Mouse (Mus musculus) v-Abl transformed pro-B cells (cell line): ENCODE results near the gene Tex2.
"Not testable (repeated sequence)": the region's sequence is repeated elsewhere in the genome, so short reads cannot be mapped to it uniquely, and the experiment has no call there.

ENCODE experiments used
- in situ Hi-C, 2 experiments: fragments of 400-800 bp; cut with MboI; formaldehyde crosslinking; loops; one replicate each; pipeline ENCODE4 v1.15.1; 2025; ENCODE audit not compliant: unreplicated experiment in 2 of 2

Tex2 gene

DNA sequence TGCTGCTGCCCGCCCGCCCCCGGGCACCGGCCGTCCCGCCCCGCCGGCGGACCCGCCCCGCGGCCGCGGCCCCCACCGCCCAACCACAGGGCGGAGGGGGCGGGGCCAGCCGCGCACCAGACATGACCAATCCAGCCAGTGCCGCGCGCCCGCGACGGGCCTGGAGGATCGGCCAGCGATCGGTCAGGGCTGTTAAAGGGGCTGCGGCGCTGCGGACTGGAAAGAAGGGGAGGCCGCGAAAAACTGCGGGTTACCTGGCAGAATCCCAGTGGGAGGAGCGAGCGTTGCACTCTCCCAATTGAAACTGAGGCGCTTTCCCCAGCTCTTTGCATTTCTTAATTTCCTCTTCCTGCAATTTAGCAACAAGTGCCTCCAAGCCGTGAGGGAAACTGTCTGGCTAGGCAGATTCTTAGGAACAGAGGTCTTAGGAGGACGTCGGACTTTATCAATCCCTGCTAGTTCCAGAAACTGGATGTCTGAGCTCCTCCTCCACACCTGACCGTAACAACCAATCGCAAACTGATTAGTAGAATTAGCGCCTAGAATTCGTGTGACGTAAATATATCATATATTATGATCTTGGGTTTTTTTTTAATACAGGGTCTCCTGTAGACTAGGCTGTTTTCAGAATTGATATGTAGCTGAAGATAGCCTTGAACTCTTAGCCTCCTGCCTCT is at the start of gene Tex2:
TSS of gene Tex2 (minus strand) at position 463 of the 677 bp plus-strand sequence.
- in situ Hi-C loops: no loop called here

DNA sequence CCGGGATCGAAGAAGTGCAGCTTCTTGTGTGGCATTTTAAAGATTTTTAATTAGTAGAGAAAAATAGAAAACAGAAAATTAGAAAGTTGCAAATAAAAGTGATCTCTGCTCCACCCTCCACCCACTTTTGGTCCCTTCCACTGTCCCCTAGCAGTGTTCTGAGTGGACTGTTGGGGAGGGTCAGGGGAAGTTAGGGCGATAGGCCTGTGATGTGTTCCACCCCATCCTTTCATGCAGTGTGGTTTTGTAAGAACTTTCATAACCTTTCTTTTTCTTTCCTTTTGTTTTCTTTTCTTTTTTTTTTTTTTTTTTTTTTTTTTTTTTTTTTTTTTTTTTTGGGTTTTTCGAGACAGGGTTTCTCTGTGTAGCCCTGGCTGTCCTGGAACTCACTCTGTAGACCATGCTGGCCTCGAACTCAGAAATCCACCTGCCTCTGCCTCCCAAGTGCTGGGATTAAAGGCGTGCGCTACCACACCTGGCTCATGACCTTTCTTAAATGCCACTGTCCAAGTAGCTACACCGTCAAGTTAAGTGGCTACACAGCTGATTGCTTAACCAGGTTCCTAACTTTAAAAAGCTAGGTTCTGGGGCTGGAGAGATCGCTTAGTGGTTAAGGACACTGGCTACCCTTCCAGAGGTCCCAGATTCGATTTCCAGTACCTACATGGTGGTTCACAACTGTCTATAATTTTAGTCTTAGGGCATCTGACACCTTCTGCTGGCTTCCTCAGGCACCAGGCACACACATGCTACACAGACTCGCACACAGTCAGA is 49.6 kb upstream of the Tex2 start:
- in situ Hi-C loops: no loop called here

DNA sequence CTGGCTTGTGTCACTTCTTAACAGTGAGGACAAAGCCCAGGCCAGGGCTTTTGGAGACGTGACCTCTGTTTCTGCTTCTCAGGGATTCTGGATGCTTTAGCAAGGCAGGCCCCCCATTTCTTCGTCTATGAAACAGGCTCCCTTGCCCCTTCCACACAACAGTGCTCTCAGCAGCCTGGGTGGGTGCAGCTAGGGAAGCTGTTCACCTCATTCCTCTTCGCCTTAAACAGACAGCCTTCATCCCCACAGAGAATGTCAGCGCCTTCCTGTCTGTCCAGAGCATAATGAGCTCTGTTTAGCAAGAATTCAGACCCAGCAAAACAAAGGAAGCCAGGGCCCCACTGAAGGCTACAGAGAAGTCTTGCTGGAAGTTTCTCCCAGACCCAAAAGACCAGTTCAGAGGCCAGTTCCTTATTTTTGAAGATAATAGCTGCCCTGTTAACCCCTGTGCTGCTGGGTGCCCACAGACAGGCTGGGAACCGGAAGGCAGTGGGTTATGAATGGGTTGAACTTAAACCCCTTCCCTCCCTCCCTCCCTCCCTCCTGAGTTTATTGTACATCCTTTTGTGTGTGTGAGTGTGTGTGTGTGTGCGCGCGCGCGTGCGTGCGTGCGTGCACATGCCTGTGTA is 47.3 kb upstream of the Tex2 start:
- in situ Hi-C loops: no loop called here

DNA sequence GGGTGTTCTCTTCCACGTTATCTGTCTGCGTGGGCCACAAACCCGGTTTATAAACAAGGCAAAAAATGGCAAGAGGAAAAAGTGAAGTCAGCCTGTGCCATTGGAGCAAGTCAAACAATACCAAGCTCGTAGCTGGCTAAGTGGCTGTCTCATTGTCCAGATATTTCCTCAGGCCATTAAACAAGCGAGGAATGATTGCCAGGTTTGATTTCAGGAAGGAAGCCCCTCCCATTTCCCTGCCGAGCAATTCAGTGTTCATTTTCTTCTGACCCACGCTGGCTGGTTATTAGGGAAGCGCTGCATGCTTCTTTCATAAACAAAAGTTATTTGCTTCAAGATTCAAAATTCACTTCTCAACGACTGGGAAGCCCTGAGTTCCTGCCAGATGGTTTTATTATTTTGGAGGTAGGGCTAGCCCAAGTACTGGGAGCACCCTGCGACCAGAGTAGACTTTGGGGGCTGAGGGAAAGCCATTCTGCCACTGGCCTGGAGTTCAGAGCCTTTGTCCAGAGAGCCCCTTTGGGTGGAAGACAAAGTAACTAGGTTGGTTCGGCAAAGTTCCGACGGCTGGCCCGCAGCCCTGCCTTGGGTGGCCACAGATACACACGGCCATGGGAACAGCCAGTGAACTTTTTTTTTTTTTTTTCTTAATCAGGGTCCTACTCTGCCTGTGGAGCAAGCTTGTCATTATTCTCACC is 46.5 kb upstream of the Tex2 start:
- in situ Hi-C loops: loop anchor here in 1 of 2 experiments (5.0 to 10.0 kb wide), 2 partner anchors 33 to 315 kb away; no protein-coding TSS in a partner anchor

DNA sequence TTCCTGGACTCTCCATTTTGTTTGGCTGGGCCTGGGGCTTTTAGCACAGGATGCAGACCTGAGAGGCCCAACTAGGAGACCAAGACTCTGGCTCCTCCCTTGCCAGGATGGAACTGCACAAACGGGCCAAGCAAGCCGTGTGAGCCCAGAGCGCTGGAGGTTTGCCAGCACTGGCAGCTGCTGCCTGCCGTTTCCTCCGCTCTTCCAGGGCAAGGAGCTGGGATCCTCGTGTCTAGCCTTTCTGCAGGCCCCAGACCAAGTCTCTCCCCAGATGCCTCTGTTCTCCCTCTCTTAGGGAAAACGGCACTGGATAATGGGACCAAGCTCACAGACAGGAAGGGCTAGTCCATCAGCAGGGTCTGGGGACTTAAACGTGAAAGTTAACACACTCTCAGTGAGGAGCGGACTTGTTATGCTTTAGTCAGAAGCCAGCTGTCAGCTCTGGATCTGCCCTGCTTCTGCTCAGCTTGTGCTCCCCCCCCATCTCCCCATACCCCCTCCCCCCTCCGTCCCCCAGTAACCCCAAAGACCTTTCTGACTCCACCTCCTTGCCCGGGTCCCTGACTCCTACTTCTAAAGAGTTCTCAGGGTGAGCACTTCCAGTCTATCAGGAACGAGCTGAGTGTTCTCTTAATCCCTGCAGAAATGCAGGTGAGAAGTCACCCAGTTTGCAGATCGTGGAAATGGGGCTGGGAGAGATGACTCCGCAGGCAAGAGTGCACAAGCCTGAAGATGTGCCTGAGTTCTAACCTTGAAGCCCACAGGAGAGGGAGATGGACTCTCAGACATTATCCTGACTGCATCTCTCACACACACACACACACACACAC is 45.0 kb upstream of the Tex2 start:
- in situ Hi-C loops: loop anchor here in 1 of 2 experiments (5.0 to 10.0 kb wide), 2 partner anchors 34 to 317 kb away; no protein-coding TSS in a partner anchor

DNA sequence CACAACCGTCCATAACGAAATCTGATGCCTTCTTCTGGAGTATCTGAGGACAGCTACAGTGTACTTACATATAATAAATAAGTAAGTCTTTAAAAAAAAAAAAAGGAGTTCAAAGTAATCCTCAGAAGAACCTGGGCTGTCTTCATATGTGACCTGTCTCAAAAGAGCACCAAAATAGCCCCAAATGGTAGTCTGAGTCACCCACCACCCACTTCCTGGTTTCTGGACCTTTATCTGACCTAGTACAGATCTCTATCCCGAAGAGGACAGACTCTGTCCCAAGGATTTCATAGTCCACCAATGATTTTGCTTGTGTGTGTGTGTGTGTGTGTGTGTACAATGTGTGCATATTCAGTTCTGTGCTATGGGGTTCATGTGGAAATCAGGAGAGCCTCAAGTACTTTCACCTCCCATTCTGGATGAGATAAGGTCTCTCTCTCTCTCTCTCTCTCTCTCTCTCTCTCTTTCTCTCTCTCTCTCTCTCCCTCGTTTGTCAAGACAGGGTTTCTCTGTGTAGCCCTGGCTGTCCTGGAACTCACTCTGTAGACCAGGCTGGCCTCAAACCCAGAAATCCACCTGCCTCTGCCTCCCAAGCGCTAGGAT is 43.8 kb upstream of the Tex2 start:
- in situ Hi-C loops: loop anchor here in 1 of 2 experiments (5.0 to 10.0 kb wide), 2 partner anchors 35 to 318 kb away; no protein-coding TSS in a partner anchor

DNA sequence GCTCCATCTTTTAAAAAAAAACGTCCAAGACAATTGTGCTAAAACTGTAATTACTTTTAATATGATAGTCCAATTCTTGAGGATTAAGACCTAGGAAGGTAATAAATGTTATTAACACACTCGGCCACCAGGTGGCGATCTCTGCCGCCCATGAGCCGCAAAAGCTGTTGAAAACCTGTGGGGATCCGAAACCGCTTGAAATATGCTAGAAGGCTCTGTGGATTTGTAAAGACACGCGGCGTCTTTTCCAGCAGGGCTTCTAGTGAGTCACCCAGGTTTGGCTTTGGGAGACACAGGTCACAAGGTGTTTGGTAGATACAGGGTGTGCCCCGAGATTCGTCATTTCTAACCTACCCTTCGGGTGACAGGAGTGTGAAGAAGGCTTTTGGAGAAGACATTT is 35.1 kb upstream of the Tex2 start:
- in situ Hi-C loops: loop anchor here (5.0 kb wide), 2 partner anchors 94 to 124 kb away; no protein-coding TSS in a partner anchor

DNA sequence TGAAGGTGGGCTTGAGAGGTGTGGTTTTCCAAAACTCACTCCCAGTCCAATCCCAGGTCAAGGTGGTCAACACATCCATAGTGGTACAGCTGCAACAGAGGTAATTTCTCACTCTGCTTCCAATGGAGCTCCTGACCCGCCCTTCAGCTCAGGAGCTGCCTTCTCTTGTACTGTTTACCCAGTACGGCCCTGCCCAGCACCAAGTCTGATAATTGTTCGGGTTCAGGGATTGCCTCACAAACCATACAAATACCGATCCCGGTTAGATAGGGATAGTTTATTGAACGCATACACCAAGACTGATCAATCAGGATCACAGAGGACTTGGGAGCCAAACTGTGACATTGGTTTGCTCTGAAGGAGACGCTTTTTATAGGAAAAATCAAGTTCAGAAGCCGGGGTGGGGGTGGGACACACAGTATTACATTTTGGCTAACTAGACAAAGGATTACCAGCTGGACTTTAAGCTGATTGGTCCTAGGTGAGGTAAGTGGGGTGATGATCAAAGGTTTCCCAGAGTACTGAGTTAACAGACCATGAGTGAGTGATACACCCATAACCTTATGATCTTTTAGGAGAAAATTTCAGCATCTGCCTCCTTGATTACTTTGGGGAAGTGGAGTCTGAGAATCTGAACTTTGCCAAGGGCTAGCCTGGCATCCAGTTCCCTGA is 29.9 kb upstream of the Tex2 start:
- in situ Hi-C loops: loop anchor here in 1 of 2 experiments (5.0 kb wide), 1 partner anchor 334 kb away; no protein-coding TSS in a partner anchor

DNA sequence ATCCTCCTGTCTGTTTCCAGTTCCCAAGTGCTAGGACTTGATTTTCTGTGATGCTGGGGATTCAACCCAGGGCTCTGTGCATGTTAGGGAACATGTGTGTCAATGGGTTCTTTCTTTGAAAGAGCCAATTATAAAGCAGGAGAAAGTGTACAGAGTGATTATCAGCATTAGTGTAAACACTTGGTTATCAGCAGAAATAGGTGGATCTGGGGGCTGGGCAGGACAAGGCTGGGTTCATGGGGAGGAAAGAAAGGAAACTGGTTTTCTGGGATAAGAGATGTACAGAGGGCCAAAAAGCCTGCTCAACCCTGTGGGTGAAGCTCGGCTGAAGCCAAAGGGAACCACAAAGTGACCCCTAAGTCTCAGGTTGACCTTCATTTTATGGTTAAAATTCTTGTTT is 28.4 kb upstream of the Tex2 start:
- in situ Hi-C loops: loop anchor here in 1 of 2 experiments (5.0 kb wide), 1 partner anchor 336 kb away; no protein-coding TSS in a partner anchor

DNA sequence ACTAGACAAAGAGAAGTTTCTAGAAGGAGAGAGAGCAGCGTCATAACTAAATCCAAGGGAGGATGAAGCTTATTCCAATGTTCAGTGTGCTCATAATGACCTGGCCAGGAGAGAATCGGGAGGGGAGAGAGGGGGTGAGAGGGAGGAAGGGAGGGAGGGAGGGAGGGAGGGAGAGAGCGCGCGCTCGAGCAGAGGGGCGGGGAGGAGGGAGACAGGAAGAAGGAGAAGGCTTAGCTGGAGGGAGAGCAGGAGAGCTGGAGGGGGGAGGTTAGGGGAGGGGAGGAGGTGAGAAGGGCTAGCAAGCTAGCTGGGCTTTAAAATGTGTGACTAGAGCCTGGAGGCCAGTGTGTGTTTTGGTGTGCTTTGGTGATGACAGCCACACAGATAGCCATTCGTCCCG is 26.8 kb upstream of the Tex2 start:
- in situ Hi-C loops: loop anchor here in 1 of 2 experiments (5.0 kb wide), 1 partner anchor 337 kb away; no protein-coding TSS in a partner anchor

DNA sequence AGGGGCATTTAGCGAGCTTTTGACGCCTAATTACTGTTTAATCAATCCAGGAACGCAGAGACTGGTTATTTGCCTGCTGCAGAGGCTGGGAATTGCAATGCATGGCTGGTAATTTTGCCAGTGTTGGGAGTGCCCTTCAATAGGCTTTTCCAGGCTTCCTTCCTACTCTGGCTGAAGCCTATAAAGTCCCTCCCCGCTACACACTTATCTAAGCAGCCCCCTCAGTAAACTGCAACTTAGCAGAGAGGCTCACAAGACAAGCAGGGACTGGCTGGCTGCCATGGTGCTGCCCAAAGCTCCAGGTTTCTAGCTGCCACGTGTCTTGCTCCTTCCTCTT is 26.1 kb upstream of the Tex2 start:
- in situ Hi-C loops: no loop called here

DNA sequence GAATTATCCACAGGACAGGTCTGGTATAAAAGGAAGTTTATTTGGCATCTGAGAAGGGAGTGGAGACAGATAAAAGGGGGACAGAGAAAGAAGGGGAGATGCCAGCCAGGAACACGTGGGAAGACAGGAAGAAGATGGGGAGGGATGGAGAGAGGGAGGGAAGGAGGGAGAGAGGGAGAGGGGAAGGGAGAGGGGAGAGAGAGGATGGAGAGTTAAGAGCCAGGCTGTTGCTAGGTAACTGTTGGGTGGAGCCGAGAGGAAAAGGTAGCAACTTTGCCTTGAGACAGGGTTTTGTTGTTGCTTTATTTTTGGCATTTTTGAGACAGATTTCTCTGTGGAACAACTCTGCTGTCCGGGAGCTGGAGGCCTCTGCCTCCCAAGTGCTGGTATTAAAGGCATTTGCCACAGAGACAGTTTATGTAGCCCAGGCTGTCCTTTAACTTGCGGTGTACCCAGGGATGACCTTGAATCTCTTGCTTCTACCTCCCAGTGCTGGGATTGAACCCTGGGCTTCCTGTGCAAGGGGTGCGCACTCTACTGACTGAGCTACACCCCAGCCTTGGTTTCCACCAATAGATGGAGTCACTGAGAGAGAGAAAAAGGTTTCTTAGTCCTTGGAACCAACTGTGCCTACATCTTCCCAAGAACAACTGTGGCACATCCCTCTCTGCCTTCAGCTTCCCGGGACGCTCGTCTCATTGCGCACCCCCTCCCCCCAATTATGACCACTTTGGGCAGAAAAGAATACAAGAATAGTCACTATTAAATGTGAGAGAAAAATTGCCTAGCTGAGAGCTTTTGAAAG is 25.5 kb upstream of the Tex2 start:
- in situ Hi-C loops: no loop called here

DNA sequence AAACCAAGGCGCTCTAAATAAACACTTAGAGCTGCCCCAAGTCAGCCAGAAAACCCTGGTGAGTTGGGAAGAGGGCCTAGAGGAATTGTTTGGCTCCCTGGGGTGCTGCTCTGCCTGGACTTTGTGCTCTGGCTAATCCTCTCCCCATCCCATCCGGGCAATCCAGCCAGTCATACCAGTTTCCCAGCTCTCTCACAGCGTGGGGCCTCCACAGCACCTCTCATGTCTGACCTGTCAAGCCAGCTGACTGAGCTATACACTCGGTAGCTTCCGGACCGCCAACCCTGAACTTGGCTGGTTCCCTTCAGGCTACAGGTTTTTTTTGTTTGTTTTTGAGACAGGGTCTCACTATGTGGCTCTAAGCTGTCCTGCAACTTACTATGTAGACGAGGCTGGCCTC is 24.5 kb upstream of the Tex2 start:
- in situ Hi-C loops: no loop called here

DNA sequence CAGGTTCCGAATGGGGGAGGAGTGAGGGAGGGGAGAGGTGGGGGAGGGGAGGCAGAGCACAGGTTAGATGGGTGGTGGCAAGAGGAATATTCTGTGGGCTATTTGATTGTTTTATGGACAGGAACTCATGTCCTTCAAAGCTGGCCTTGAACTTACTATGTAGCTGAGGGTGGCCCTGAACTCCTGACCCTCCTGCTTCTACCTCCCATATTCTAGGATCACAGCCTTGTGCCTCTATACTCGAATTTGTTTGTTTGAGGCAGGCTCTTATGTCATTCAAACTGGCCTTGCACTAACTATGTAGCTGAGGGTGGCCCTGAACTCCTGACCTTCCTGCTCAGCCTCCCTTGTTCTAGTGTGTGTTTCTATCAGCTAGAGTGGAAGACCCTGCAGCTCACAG is 22.7 kb upstream of the Tex2 start:
- in situ Hi-C loops: no loop called here

DNA sequence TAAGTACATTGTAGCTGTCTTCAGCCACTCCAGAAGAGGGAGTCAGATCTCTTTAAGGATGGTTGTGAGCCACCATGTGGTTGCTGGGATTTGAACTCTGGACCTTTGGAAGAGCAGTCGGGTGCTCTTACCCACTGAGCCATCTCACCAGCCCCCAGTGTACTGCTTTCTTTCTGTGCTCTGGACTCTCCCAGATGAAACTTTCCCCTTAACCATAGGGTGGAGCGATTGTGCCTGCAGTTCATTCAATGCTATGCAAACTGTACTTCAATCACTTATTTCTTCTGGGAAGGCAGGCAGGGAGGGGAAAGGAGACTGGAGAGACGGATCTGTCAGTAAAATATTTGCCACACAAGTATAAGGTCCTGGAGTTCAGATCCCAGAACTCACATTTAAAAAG is 21.0 kb upstream of the Tex2 start:
- in situ Hi-C loops: not testable (repeated sequence)

DNA sequence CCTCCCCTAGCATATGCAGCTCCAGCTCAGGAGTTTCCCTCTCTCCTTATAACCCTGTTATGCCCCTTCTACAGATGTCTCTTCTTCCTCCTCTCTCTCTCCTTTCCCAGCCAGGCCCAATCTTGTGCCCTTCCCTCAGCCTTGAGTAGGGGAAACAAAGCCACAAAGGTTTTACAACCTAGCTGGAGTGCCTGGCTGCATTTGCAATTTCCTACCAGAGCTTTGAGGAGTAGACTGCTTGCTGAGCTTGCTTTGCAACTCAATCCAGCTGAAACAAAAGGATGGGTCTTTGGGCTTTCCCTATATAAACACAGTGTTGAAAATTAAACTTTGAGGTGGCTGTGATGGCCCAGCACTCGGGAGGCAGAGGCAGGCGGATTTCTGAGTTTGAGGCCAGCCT is 20.2 kb upstream of the Tex2 start:
- in situ Hi-C loops: no loop called here

DNA sequence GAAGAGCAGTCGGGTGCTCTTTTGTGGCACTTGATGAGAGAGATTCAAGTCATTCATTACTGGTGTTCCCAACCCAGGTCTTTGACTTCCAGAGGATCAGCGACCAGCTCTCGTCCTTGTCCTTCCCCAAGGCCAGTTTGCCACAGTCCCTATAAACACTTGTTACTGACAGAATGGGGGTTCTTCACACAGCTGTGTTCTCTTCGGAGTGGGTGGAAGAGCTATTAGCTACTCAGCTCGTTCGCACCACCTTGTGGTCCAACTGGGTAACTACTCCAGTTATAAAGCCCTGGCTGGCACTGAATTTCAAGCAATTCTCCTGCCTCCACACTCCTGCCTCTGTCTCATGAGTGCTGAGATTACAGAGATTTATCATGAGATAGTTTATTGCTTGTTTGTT is 14.5 kb upstream of the Tex2 start:
- in situ Hi-C loops: loop anchor here (5.0 to 10.0 kb wide), 6 partner anchors 133 to 1283 kb away; no protein-coding TSS in a partner anchor

DNA sequence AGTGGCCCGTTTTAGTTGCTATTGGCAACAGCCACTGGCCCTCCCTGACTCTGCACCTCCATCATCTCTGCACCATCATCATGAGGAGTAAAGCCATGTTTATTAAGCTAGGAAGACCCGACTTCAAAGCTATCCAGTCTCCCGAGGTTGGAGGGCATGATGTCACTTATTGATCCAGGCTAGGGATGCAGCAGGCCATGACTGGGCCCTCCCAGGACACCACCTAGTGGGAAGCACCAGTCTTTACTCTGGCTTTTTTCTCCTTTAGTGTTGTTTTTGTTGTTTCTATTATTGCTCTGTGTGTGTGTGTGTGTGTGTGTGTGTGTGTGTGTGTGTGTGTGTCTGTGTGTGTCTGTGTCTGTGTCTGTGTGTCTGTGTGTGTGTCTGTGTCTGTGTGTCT is 12.4 kb upstream of the Tex2 start:
- in situ Hi-C loops: loop anchor here (5.0 to 10.0 kb wide), 6 partner anchors 131 to 1281 kb away; no protein-coding TSS in a partner anchor
